In genomic region chr15:77840450-77841360, GRCm38 (mm10) we compare ENCODE assay signal across 8 mouse cellular contexts. TPM values are rescaled to one million over a fixed set of nuclear protein-coding genes. Genes with fewer than 3 reads are reported as not detected.
DNase-seq lines count a peak whose midpoint lies in the region; ATAC-seq and TF ChIP-seq lines count a peak whose summit lies in the region.

No protein-coding gene starts in this region.

- H3K27me3 ChIP-seq in embryonic facial prominence, embryonic 10.5 days (replicated peaks; ENCODE audit: low read depth, poor library complexity, severe bottlenecking) = no peaks in the 10 kb centered on the region
- no peaks in the 10 kb centered on the region for H3K27me3 ChIP-seq in hindbrain, postnatal 0 days (ENCODE audit: insufficient read depth, low read length)

- peak overlapping the region; percentile 99 for H3K4me2 ChIP-seq in hindbrain, postnatal 0 days (ENCODE audit: low read depth, low read length)

- no peak for DNase-seq in left cerebral cortex, adult 2 months (ENCODE audit: extremely low spot score in 1 of 2, low spot score in 2 of 2)
- DNase-seq in left cerebral cortex, postnatal 4 days = no peak
- peak; percentile 38 for DNase-seq in embryonic facial prominence, embryonic 10.5 days (ENCODE audit: low spot score)
- no peak for DNase-seq in hindbrain, postnatal 0 days (ENCODE audit: low spot score)
- DNase-seq in layer of hippocampus, adult 9-11 months = no peak
- no peak for DNase-seq in urinary bladder, postnatal 4 days (ENCODE audit: low spot score in 2 of 2)
- no peak for DNase-seq in cerebellum, postnatal 25 days

- no peak for ATAC-seq in hindbrain, postnatal 0 days
- peak; percentile 16; the same call in 1 of the 2 replicates for ATAC-seq in monocyte, adult 5-6 weeks (replicated peaks; ENCODE audit: insufficient number of reproducible peaks, low FRiP score, low TSS enrichment, poor library complexity, severe bottlenecking)

- peak overlapping the region; percentile 66 for H3K4me3 ChIP-seq in left cerebral cortex, adult 2 months
- H3K4me3 ChIP-seq in embryonic facial prominence, embryonic 10.5 days = peak overlapping the region; percentile 91
- peak overlapping the region; percentile 96 for H3K4me3 ChIP-seq in hindbrain, postnatal 0 days (ENCODE audit: low read length)

- H3K27ac ChIP-seq in left cerebral cortex, adult 2 months = peak overlapping the region; percentile 91
- H3K27ac ChIP-seq in embryonic facial prominence, embryonic 10.5 days (replicated peaks) = peak overlapping the region; percentile 91
- peak overlapping the region; percentile 76; the same call in 1 of the 2 replicates for H3K27ac ChIP-seq in hindbrain, postnatal 0 days

- H3K4me1 ChIP-seq in embryonic facial prominence, embryonic 10.5 days = peaks cover 57% of the 10 kb centered on the region
- peaks cover 10% of the 10 kb centered on the region; the same call in 1 of the 2 replicates for H3K4me1 ChIP-seq in hindbrain, postnatal 0 days (ENCODE audit: insufficient read depth, low read length)

- H3K9ac ChIP-seq in hindbrain, postnatal 0 days (replicated peaks; ENCODE audit: low read length) = peak overlapping the region; percentile 76

- TF ChIP-seq CTCF in left cerebral cortex, adult 2 months (IDR thresholded peaks at IDR 0.05) = no peak
- TF ChIP-seq CTCF in hindbrain, postnatal 0 days (IDR thresholded peaks at IDR 0.05; ENCODE audit: low read depth) = no peak

- H3K36me3 ChIP-seq in embryonic facial prominence, embryonic 10.5 days (replicated peaks) = no peaks in the 10 kb centered on the region
- no peaks in the 10 kb centered on the region for H3K36me3 ChIP-seq in hindbrain, postnatal 0 days (ENCODE audit: insufficient read depth, low read length)

- intact Hi-C loops in left cerebral cortex, adult 2 months (cut with DNase I) = loop anchor here (5.0 kb wide), 4 partner anchors 38 to 77 kb away; no protein-coding TSS in a partner anchor
- intact Hi-C loops in left cerebral cortex, postnatal 4 days (cut with DNase I) = no loop called here

- H3K9me3 ChIP-seq in embryonic facial prominence, embryonic 10.5 days = no peaks in the 10 kb centered on the region
- H3K9me3 ChIP-seq in hindbrain, postnatal 0 days (ENCODE audit: low read length) = no peaks in the 10 kb centered on the region

- 5% methylated on average over 36 of the region's 36 CpGs for WGBS in embryonic facial prominence, embryonic 10.5 days
- WGBS in hindbrain, postnatal 0 days = 6% methylated on average over 36 of the region's 36 CpGs

RNA-seq across cellular contexts. Expression of gene Myh9, which starts 1.3 kb away (rescaled TPM):
- 10 to 100 TPM; 81.2 to 91.4 TPM for total RNA-seq in left cerebral cortex, adult 2 months (2021)
- 10 to 100 TPM; 59.5 to 63.4 TPM for total RNA-seq in left cerebral cortex, postnatal 4 days (2021)
- 45.7 and 46.9 TPM in 2 replicates for polyA plus RNA-seq in embryonic facial prominence, embryonic 10.5 days (2016; fragmentation: Nextera tagmentation; extraction: Ambion mirVana)
- 29.4 and 33.6 TPM in 2 replicates for total RNA-seq in hindbrain, postnatal 0 days (2014; rRNA removed)
- 8.4 and 9.1 TPM in 2 replicates for polyA plus RNA-seq in hindbrain, postnatal 0 days (2015; fragmentation: Nextera tagmentation; extraction: Ambion mirVana)
- total RNA-seq in monocyte, adult 5-6 weeks (2017) = 908 to 1,221 TPM (median 925 TPM) in 3 replicates
